Mouse (Mus musculus): ENCODE data around the gene Tril. TPM values are rescaled to one million over a fixed set of nuclear protein-coding genes. Genes with fewer than 3 reads are reported as not detected.

Gene Tril
- not detected in 2 replicates for total RNA-seq (2015; ENCODE audit: low replicate concordance)
- total RNA-seq (2017; ENCODE audit: low replicate concordance) = not detected in 2 replicates

DNA sequence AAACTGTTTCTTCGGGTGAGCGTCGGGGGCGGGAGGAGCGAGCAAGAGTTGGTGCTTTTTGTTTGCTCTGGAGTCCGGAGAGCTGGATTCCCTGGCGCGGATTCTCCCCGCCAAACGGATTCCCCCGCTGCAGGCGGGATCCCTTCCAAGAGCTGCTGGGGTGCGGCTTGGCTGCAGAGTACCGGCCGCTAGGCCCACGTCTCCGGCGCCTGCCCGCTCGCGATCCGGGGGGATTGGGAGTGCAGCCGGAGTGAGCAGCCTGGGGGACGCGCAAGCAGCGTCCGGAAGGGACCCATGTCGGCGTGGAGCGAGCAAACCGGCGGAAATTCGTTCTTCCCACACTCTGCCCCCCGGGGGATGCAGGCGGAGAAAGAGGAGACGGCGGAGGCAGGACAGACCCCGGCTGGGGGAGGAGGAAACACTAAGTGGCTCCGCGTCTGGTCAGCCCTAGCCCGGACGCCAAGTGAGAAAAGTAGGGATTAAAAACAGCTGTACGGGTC lies at the start of gene Tril:
Gene Tril, minus strand, starts transcription at position 345 of the 500 bp plus-strand sequence.
- no peak for ATAC-seq (replicated peaks; ENCODE audit: low FRiP score, poor library complexity, severe bottlenecking)

DNA sequence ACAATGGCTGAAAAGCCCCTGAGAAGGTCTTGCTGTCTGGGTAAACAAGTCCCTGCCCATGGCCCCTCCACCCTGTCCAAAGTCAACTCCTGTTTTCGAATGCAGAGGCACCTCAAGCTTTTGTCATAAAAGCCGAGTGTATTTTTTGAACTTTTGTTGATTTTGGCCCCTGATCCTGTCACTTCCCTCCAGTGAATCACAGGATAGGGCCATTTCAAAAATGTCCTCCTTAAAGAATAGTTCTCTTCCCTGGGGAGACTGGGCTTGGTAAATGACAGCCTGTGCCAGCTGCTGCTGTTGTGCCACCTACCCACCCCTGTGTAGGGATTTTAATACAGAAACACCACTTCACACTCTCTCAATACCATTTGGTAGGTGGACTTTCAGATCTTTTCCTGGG lies 42.4 kb upstream of the Tril start:
- ATAC-seq (replicated peaks; ENCODE audit: low FRiP score, poor library complexity, severe bottlenecking) = no peak

DNA sequence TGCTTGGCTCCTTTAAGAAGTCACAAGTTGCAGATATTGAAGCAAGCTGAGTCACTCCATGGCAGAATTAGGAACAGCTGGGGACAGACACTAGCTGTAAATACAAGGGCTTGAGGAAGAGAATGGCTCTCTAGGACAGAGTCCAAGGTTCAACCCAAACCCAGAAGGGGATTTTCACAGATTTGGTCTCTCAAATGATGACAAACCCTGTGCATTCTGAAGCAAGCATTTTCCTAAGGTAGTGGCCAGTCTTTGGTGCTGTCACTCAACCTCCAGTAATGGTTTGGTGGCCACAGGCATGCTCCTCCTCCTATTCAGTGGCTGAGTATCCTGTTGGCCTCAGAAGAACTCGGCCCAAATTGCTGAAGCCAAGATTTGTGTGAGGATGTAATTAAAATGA lies 38.5 kb upstream of the Tril start:
- no peak for ATAC-seq (replicated peaks; ENCODE audit: low FRiP score, poor library complexity, severe bottlenecking)

DNA sequence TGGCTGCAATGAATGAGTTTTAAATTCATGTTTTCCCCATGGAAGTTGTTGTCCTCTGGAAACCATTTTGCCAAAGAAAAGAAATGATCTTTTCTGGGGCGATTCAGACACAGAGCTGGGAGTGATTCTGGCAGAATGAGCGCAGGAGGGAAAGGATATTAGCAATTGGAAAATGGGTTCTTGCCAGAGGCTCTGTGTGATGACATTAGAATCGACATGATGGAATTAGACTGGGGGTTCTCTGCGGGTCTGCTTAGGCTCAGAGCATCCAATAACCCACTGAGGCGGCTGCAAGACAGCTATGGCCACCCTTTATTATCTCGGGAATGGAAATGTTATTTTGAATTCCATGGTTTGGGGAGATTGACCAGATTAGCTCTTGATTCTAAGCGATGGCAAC lies 37.2 kb upstream of the Tril start:
- ATAC-seq (replicated peaks; ENCODE audit: low FRiP score, poor library complexity, severe bottlenecking) = no peak

DNA sequence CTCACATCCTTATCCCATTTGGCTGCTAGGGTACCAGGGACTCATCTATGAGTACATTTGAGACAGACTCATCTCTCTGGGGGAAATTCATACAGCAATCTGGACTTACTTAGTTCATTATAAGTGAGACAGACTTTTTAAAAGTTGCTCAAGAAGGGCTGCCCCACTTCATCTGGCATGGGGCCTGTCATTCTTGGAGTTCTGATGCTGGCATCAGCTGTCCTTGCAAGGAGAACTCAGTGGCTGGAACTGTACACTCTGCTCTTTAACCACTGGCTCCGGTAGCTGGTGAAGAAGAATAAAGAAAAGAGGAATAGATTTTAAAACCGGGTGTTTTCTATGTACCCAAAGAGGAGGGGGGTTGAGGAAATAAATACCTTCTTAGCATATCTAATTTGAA lies 36.1 kb upstream of the Tril start:
- ATAC-seq (replicated peaks; ENCODE audit: low FRiP score, poor library complexity, severe bottlenecking) = no peak

DNA sequence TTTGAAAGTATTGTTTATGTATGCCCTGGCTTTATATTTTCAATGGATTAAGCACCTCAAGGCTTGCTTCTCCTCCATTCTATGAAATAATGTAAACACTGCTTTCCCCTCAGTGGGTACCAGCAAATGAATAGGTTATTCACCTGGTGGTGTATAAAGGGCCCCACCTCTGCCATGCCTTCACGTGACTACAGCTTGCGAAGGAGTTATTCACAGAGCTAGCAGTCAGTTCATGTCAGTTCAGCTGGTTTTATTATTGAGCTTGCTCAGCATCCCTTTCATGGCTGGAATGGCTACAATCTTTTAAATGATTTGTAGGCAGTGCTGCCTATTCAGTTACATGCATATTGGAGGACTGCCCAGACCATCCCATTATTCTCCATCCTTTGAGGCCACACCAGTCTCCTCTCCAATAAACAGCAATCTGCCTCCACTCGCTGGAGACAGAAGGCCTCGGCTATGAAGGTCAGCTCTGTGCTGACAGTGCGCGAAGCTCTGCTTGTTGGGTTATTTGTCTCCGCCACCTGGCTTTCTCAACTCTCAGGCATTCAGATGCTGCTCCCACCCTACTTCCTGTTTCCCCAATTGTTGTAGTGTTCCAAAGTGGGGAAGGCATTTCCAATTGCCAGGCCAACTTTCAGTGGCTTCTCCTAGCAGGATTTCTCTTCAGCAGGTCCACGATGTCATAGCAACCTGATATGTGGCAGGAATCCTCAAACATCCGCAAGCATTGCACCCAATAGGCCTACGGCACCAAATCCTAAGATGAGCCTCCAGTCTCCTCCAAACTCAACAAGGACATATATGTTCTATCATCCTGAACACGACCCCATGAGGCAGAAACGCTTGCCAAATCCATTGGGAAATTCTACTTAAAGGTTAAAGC lies 34.6 kb upstream of the Tril start:
- ATAC-seq (replicated peaks; ENCODE audit: low FRiP score, poor library complexity, severe bottlenecking) = no peak

DNA sequence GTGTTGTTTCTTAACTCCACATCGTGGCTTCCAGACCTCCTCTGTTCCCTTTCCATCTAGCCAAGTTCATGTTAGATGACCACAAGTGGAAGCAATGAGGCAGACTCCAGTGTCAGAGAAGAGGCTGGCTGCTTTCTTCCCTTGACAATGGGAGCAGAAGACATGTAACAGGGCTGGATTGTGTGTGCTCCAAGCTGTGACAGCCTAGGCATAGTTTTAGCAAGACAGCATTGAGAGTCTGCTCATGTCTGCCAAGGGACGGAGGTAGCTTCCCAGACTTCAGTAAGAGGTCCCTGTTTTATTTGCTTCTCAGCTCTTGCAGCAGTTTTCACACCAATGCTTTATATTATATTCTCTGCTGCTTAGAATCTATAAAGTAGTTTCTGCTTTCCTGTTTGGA lies 33.6 kb upstream of the Tril start:
- no peak for ATAC-seq (replicated peaks; ENCODE audit: low FRiP score, poor library complexity, severe bottlenecking)

DNA sequence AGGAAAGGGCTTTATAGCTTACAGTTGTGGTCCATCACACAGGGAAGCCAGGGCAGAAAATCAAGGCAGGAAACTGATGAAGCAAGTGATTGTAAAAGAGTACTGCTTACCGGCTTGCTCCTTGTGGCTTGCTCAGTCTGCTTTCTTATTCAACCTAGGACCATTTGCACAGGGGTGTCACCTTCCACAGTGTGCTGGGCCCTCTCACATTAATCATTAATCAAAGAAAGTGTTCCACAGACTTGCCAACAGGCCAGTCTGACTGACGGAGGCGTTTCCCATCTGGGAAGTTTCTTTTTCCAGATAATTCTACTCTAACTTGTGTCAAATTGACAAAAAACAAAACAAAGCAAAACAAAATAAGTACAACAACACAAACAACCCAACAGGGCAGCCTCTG lies 32.9 kb upstream of the Tril start:
- ATAC-seq (replicated peaks; ENCODE audit: low FRiP score, poor library complexity, severe bottlenecking) = no peak

DNA sequence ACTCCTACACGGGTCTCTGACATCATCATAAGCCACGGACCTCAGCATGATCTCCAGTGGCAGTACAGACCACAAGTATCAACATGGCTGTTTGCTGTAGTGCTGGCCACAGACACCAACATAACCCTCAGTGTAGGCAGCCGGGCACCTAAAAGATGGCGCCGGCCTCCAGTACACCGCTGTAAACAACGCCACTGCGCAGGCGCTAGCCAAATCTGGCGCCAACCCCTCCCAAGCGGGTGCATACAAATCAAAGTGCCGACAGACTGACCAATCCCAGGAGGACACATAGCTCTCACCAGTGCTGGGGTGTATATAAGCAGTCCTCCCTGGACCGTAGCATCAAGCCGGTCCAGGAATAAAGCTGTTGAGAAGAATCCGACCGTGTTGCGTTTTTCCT lies 24.0 kb upstream of the Tril start:
- no peak for ATAC-seq (replicated peaks; ENCODE audit: low FRiP score, poor library complexity, severe bottlenecking)

DNA sequence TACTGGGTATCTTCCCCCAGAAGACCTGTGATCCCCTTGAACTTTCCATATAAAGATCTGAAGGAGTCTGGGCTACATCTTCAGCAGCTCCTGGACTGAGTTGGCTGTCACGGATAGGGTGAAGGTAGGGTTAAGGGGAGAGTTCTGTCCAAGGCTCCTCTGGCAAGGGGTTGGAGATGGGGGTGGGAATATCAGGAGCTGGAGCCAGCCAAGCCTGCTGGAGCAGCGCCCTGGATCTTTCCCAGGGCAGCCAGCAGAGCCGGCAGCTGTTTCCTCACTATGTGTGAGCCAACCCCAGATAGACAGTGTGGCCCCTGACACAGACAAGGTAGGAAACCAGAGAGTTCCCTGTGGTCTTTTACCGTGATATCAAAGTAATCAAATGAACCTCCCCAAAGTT lies 4.6 kb upstream of the Tril start:
- ATAC-seq (replicated peaks; ENCODE audit: low FRiP score, poor library complexity, severe bottlenecking) = no peak

DNA sequence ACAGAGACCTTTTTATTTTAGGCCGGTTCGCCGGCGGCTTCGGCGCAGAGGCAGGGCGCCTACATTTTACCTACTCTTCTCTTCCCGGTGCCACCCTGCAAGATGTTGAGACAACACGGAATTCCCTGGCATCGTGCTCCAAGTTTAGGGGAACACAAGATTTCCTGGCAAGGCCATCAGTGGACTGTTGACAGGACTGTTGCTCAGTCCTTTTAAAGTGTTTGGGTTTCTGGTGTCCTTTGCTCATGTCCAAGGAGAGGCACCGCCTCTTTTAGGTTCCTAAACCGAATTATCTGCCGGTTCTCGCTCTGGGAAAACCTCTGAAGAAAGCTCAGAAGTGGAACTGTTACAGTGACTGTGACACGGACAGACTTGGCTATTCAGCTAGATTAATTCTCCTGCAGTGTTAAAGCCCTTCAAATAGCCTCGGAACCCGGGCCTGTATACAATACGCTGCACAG lies 441 bp upstream of the Tril start:
- ATAC-seq (replicated peaks; ENCODE audit: low FRiP score, poor library complexity, severe bottlenecking) = no peak

DNA sequence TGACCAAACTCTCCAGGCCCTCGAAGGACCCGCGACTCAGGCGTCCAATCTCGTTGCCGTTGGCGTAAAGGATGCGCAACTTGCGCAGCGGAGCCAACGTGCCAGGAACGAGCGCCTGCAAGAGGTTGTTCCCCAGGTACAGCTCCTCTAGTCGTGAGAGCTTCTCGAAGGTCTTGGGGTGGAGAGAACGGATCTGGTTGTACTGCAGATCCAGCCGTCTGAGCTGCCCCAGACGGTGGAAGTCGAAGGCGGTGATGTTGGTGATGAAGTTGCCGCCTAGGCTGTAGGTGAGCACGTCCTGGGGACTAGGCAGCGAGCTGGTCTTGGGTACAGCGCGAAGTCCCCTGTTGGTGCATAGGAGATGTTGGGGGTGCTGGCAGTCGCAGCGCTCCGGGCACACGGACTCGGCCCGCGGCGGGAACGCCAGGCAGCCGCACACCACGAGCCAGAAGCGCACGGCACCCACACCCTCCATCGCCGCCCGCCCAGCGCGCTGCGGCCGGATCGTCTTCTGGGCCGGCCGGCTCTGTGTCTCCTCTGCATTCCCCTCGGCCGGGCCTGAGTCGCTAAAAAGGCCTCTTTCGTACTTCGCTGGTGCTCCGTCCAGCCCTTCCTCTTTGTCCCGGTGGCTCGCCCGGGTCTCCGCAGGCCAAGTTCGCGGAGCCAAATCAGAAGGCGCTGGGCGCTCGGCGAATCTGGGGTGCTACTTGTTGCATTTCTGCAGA lies 707 bp downstream of the Tril start:
- no peak for ATAC-seq (replicated peaks; ENCODE audit: low FRiP score, poor library complexity, severe bottlenecking)

DNA sequence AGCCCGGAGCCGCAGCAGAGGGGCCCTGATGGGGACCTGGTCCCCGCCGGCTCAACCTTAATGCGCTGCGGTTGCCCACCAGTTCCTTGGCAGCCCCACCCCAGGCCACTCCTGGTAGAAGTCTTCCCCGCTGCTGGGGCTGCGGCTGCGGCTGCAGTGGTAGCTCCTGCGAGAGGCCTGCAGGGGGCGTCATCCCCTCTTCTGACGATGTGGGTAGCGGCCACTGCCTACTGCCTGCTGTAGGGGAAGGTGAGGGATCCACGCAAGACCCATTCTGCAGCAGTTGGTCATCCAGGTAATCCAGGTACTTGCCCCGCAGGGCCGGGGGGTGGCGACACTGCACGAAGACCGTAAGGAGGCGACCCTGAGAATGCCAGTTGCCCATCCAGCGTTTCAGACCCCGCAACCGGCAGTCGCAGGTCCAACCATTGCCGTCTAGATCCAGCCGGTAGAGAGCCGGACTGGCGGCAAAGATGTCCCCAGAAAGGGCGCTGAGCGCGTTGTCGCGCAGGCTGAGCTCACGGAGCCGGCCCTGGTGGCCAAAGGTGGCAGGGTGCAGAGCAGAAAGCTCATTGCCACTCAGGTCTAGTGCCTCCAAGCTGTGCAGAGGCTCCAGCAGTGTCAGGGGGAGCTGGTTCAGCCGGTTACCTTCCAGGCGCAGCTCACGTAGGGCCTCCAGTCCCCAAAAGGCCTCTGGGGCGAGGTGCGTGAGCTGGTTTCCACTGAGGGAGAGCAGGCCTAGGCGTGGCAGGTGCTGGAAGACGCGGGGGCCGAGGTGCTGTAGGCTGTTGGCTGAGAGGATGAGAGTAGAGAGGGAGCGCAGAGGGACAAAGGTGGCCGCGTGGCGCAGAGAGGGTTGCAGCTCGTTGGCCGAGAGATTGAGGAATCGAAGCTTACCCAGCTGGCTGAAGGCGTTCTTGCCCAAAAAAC lies 1.6 kb downstream of the Tril start:
- no peak for ATAC-seq (replicated peaks; ENCODE audit: low FRiP score, poor library complexity, severe bottlenecking)

DNA sequence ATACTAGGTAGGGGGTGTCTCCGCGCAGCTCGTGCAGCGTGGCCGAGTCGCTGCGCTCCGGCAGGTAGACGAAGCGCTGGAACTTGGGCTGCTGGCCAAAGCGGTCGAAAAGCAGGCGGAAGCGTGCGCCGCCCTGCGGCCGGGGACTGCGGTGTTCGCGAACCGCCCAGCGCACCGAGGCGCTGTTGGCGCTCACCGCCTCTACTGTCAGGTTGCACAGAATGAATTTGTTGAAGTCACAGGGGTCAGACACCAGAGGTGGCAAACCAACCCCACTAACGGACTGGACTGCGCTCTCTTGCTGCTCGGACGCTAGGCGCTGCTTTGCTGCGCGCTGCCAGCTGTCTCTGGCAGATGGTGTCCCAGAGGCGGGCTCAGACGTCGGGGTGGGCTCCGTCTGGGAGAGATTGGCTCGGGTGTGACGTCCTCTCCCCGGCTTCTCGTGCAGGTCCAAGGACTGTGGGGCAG lies 2.3 kb downstream of the Tril start:
- ATAC-seq (replicated peaks; ENCODE audit: low FRiP score, poor library complexity, severe bottlenecking) = no peak

DNA sequence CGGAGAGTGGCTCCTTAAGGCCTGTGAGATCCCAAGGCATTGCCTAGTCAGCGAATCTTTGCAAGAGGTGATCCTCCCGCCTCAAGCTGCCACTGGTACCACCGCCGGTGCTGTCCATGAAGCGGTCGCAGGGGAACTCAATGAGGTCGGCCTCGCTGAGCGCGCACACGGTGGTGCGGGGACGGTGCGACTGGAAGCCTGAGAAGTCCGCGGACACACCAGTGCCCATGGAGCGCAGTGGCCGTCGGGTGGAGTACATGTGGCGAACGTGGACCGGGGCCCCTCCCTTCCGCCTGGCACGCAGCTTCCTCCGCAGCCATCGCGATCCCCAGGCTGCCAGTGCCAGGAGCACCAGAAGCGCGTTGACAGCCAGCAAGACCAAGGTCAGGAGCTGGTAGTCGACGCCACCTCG lies 2.9 kb downstream of the Tril start:
- no peak for ATAC-seq (replicated peaks; ENCODE audit: low FRiP score, poor library complexity, severe bottlenecking)

DNA sequence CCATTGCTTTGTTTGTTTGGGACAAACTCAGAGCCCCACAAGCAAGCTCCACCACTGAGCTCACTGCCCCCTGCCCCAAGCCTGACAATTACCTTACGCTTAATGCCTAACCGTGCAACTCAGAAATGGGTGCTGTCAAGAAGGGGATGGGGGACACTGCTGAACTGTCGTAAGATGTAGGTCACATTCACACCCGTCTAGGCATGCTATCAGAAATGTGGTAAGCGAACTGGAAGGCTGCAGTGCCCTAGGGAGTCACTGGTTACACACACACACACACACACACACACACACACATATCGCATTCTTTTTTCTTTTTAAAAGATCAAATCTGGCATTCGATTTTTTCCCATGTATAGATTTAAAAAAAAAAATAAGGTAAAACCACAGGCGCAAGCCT lies 4.0 kb downstream of the Tril start:
- no peak for ATAC-seq (replicated peaks; ENCODE audit: low FRiP score, poor library complexity, severe bottlenecking)

DNA sequence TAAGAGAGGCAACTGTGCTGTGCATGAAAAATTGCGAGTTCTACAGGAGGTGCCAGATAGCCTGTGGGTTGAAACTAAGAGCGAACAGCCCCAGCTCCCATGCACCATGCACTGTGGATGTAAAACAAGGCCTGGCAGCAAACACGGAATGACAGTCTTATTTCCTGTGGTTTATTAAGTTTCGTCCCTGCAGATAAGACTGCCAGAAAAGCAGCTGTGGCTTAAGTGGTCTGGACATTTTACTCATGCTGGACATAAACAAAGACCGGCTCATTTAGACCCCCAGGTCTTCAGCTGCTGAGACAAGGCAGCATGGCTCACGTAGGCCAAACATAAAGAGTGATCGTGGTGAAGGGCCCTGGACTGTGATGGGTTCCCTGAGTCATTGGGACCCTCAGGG lies 4.9 kb downstream of the Tril start:
- no peak for ATAC-seq (replicated peaks; ENCODE audit: low FRiP score, poor library complexity, severe bottlenecking)

DNA sequence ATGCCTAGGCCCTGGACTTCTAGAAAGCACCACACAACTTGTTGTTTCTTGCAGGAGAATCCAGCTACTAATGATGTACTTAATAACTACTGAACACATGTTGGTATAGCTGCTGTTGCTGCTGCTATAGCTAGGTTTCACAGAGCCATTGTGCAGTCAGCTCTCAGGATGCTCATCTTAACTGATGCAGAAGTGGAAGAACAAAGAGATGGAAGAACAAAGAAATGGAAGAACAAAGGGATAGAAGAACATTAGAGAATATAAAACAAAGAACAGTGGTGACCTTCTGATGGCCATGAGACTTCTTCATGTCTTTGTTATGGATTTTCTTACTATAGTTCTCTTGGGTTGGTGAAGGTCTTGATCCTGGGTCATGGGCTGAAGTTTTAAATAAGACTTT lies 6.4 kb downstream of the Tril start:
- ATAC-seq (replicated peaks; ENCODE audit: low FRiP score, poor library complexity, severe bottlenecking) = no peak

DNA sequence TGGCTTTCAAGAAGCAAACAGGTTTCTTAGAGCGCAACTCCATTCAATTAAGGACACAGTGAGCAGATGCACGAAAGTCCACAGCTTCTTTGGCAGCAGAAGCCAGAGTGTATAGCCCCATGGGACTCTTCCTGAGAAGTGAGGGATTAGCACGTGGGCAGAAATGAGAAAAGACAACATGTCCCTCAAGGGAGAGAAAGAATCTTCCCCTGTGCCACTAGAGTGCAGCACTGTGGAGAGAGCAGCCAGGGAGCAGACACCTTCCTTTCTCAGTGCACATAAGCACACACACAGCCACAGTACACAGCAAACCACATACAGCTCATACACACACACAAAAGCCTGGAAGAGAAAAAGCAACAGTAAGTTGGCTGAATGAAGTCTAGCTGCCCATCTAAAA lies 8.4 kb downstream of the Tril start:
- ATAC-seq (replicated peaks; ENCODE audit: low FRiP score, poor library complexity, severe bottlenecking) = no peak

DNA sequence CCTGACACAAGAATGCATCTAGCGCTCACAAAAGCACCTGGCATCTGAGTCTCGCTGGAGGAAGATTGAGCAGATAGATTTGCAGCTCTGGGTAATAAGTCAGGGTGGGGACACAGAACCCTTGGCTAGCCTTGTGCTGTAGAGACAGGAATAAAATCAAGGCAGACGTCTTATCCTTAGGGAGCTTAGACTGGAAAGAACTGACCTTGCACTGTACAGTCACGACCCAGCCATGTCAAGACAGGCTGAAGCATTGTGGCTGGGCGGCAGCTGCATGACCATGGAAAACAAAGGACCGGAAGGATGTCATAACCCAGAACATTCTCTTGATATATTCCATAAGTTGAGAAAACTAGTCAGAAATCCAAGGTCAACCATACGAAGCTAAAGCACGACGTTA lies 11.8 kb downstream of the Tril start:
- ATAC-seq (replicated peaks; ENCODE audit: low FRiP score, poor library complexity, severe bottlenecking) = no peak

Measured in erythroblast, adult 5-6 weeks (primary cell).